Mouse (Mus musculus) embryo, embryonic 10 days (tissue): ENCODE data around the gene Dnah8.
"Not testable (repeated sequence)": the region's sequence is repeated elsewhere in the genome, so short reads cannot be mapped to it uniquely, and the experiment has no call there.

Experiments
- DNase-seq: peaks from one replicate; pipeline ENCODE4 v3.0.0-alpha.2; 2015; ENCODE audit warnings: low spot score

Gene Dnah8

GRCm38 (mm10) chr17:30624132-30624531, at the start of gene Dnah8:
Gene Dnah8, plus strand, starts transcription at chr17:30624354.
- DNase-seq: not testable (repeated sequence)

- no peak for DNase-seq
Measured at GRCm38 (mm10) chr17:30574783-30575075, 49.4 kb upstream of the Dnah8 start.

GRCm38 (mm10) chr17:30575121-30575904, 48.8 kb upstream of the Dnah8 start:
- DNase-seq: peak; percentile 33

GRCm38 (mm10) chr17:30575941-30576773, 48.0 kb upstream of the Dnah8 start, which contains the start of gene Btbd9:
Gene Btbd9, minus strand, starts transcription at chr17:30576488.
- DNase-seq: peak; percentile 95

DNA sequence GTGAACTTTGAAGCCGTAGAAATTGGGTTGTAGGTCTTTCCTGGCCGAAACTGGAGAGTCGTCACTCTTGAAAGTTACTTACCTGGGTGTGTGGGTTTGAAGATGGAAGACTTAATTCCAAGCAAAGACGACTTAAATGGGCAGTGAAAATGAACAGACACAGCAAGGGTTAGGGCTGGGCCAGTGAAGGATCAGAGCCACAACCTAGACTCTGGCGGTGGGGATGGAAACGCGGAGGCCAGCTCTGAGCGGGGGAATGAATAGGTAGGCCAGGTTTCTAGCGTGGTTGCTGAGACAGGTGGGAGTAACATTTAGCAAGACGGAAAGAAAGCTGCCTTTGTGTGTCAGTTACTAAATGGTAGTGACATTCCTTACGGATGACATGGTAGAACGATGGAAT, 47.2 kb upstream of the Dnah8 start:
- no peak for DNase-seq

DNA sequence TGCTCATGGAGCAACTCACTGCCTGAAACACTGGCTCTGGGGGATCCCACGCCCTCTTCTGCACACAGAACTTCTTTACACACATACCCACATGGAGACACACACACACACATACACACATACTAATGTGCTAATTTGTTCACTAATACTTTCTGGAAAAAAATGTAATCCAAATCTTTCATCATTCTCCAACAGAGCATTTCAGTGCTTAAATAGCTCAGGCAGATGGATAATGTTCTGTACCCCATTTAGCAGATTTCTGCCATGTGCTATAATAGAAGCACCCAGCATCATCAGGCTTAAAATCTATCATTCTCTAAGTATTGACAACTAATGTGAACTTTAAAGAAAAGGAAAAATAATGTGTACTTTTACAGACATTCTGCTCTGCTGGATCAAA, 43.4 kb upstream of the Dnah8 start:
- DNase-seq: no peak

DNA sequence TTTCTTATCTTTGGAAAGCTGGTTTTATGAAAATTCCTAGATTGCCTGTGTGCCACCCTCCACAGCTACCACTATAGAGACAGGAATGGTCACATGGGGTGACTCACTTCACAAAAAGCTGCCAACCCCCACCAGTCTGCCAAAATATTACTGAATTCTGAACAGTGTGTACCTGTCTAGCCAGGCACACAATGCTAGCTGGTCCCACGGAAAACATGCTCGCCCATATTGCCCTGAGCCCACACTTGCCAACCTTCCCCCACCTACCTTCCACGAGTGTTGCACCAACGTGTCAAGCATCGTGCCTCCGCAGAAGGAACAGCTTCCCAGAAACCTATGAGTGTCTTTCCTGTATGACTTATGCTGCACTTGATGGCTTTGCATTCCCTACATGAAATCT, 43.0 kb upstream of the Dnah8 start:
- DNase-seq: no peak

- no peak for DNase-seq
Measured at GRCm38 (mm10) chr17:30582313-30582712, 41.8 kb upstream of the Dnah8 start.

DNA sequence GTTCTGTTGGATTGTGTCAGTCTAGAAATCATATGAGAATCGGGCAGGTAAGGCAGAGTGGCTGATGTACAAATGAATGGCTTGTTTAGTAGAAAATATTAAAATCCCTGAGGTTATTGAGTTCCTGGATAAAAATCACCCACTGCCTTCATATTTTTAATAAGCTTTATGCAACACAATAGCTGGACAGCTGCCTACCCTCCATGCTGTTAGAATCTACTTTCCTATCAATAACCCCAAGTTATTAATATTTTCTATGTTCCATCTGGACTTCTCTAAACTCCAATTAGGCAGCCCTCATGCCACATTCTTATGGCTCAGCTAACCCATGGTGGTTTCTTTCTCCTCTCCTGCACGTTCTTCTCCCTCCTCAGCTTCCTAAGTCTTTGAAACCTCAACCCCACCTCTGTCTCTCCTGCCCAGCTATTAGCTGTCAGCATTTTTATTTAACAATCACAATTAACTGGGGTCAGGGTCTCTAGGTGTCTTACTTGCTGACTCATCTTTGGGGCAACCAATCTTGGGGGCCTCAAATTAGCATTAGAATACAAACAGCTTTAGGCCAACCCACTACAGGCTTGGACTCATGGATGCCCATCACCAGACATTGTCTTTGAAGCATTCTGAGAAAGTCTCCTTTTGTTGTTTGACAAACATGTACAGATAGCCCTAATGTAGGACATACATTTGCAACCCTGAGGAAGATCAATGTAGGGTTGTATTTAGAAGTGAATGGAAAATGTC, 40.7 kb upstream of the Dnah8 start:
- DNase-seq: no peak

DNA sequence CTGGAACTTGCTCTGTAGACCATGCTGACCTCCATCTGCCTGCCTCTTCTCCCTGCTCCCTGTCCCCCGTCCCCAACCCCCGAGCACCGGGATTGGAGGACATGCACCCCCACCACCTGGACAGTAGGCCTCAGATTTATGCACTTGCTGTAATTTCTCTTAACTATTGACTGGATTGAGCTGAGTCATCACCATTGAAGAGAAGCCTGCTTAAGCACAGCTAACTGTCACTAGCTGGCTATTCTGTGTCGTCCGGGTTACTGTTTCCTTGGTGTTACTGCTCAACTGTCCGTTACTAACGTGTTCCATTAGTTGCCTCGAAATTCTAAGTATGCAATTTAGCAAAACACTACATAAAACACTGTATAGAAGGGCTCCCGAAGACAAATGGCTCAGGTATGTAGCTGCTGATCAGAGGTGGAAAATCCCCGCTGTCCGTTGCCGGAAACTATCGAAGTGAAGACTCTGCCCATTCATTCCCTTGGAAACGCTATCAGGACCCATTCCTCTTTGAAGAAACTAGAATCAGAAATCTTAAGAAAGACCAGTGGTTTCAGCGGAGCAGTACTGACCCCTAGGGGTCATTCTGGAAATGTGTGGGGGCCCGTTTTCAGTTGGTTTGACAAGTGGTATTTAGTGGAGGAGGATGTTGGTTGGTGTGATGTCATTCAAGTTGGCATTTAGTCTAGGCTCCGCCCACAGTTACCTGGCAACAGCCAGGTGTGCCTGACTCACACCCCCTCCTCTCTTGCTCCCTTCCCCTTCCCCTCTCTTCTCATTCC, 33.5 kb upstream of the Dnah8 start:
- peak; percentile 45 for DNase-seq

GRCm38 (mm10) chr17:30594407-30594806, 29.7 kb upstream of the Dnah8 start:
- DNase-seq: peak; percentile 39

- DNase-seq: no peak
Measured at GRCm38 (mm10) chr17:30594846-30595245, 29.3 kb upstream of the Dnah8 start.

DNA sequence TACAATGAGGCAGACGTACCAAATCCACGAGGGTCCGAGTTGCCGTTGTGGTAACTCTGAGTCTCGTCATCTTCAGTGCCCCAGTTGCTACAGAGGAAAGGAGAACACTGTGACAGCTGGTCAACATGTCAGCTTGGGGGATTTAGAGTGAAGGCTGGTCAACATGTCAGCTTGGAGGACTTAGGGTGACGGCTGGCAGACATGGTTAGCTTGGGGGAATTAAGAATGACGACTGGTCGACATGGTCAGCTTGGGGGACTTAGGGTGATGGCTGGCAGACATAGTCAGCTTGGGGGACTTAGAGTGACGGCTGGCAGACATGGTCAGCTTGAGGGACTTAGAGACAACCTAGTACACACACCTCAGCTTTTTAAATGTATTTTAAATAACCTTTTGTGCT, 26.4 kb upstream of the Dnah8 start:
- no peak for DNase-seq

DNA sequence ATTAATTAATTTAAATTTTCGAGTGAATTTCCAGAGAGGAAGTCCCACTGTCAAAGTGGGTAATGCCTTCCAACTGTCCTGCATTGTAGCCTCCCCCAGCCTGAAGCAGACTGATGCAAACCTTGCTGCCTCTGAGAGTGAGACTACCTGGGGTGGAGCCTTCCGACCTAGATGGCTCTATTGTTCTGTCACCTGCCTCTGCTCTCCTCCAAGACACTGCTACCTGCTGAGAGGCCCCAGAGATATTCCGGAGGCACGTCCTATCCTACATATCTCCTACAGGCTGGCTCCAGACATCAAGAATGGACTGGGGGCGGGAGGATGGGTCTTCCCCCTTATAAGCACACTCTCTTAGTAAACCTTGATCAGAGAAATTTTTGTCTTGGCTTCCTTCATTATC, 25.9 kb upstream of the Dnah8 start:
- no peak for DNase-seq

- DNase-seq: no peak
Measured at GRCm38 (mm10) chr17:30602175-30602574, 22.0 kb upstream of the Dnah8 start.

GRCm38 (mm10) chr17:30604296-30604695, 19.9 kb upstream of the Dnah8 start:
- DNase-seq: no peak

DNA sequence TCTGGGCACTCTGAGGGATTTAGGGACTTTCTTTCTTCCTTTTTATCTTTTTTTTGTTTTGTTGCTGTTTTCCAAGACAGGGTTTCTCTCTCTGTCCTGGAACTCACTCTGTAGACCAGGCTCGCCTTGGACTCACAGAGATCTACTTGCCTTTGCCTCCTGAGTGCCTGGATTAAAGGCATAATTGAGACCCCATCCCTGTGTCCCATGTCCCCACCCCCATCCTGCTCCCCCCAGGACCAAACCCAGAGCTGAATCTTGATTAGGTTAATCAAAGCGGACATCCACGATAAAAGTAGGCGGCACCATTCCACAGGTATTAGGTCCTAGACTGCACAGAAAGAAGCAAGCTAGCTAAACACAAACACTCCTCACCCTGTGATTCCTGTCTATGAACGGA, 19.2 kb upstream of the Dnah8 start:
- no peak for DNase-seq

- no peak for DNase-seq
Measured at GRCm38 (mm10) chr17:30606206-30606605, 17.9 kb upstream of the Dnah8 start.

- DNase-seq: no peak
Measured at GRCm38 (mm10) chr17:30606634-30607081, 17.5 kb upstream of the Dnah8 start.

DNA sequence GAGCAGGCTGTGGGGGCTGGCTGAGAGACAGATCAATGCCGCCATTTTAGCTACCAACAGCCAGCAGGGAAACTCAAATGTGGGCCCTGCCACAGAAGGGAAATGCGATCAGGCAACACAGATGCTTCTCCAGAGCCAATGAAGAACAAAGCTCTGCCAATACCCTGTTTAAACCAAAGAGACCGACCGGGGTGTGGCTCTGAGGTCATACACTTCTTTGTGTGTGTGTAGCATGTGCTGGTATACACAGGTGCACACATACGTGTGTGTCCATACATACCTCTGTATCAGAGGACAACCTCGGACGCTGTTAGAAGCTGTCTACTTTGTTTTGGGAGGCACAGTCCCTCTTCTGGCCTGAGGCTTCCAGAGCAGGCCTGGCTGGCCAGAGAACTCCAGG, 16.8 kb upstream of the Dnah8 start:
- DNase-seq: no peak

DNA sequence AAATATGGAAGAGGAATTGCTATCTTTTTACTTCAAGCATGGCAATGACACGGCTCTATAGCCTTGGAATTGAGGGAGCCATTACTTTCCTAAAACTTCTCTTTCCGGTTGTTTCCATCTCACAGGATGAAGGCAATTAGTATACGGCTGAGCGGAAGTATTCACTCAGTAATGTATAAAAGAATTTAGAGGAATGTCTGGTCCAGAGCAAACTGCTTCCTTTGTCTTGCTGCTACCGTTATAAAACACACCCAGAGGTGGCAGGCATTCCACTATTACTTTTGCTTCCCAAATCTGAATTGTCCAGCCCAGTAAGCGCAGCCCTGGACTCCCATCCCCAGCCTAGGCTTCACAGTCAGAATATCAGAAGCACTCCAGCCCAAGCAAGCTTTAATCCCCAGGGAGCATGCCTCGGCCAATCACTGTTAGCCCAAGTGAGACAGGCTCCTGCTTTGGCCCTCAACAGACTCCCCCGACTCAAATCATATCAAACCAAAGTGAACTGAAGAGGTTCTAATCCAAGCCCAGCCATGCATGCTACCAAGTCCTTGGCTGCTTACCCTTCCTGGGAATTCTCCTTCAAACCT, 16.2 kb upstream of the Dnah8 start:
- no peak for DNase-seq
